Mouse (Mus musculus) liver, embryonic 15.5 days (tissue): ENCODE measurements around the gene Tmem245. TPM values are rescaled to one million over a fixed set of nuclear protein-coding genes. Genes with fewer than 3 reads are reported as not detected.

Experiments used
- ATAC-seq: fragments of 200-750 bp; cut with Nextera tagmentation; 2 replicates; pipeline ENCODE4 v1.8.0; 2017; ENCODE audit warnings: moderate number of reproducible peaks, mild to moderate bottlenecking, moderate library complexity; ENCODE audit not compliant: insufficient read depth
- H3K27ac ChIP-seq: fragments of 300-500 bp; sonication (generic); replicated peaks from 2 replicates; pipeline ENCODE4 v1.5.1; 2015; ENCODE audit warnings: mild to moderate bottlenecking, inconsistent platforms
- H3K27me3 ChIP-seq: fragments of 300-500 bp; sonication (generic); 2 replicates; pipeline ENCODE4 v1.6.1; 2015; ENCODE audit warnings: mild to moderate bottlenecking, inconsistent platforms
- H3K36me3 ChIP-seq: fragments of 300-500 bp; sonication (generic); replicated peaks from 2 replicates; pipeline ENCODE4 v1.6.1; 2015; ENCODE audit warnings: moderate library complexity, mild to moderate bottlenecking, inconsistent platforms
- H3K4me1 ChIP-seq: fragments of 300-500 bp; sonication (generic); replicated peaks from 2 replicates; pipeline ENCODE4 v1.6.1; 2015; ENCODE audit warnings: inconsistent platforms
- H3K4me2 ChIP-seq: fragments of 300-500 bp; sonication (generic); 2 replicates; pipeline ENCODE4 v1.6.1; 2015; ENCODE audit warnings: moderate library complexity, mild to moderate bottlenecking, inconsistent platforms
- H3K4me3 ChIP-seq: fragments of 300-500 bp; sonication (generic); replicated peaks from 2 replicates; pipeline ENCODE4 v1.5.1; 2015; ENCODE audit warnings: mild to moderate bottlenecking, inconsistent platforms
- H3K9ac ChIP-seq: fragments of 300-500 bp; sonication (generic); 2 replicates; pipeline ENCODE4 v1.6.1; 2015; ENCODE audit warnings: moderate library complexity, mild to moderate bottlenecking, inconsistent platforms
- H3K9me3 ChIP-seq: fragments of 300-500 bp; sonication (generic); replicated peaks from 2 replicates; pipeline ENCODE4 v1.6.1; 2016; ENCODE audit warnings: inconsistent platforms
- WGBS: fragments of 180-500 bp; shearing (Covaris S2); methylation state at CpG from one replicate; pipeline ENCODE4 v1.1.7; 2015; ENCODE audit warnings: mixed read lengths; ENCODE audit not compliant: insufficient replicate concordance; 5-methylcytosine and 5-hydroxymethylcytosine counted together
- polyA plus RNA-seq: library from polyadenylated mRNA; unstranded; fragments of >200 nt; fragmentation: Nextera tagmentation; extraction: Ambion mirVana; gene quantifications from 2 replicates; pipeline ENCODE4 v1.2.1, GENCODE M21; 2015

Gene Tmem245
- polyA plus RNA-seq, 1 experiment from 2014 or later = 3.1 TPM

- Histone ChIP-seq H3K4me3 (no peak overlapping the region), H3K9ac (no peak overlapping the region), H3K9me3 (no peaks in the 10 kb centered on the region), H3K36me3 (peaks cover 21% of the 10 kb centered on the region), H3K4me1 (no peaks in the 10 kb centered on the region; the same call in 1 of the 2 replicates), H3K27ac (no peak overlapping the region), H3K4me2 (no peak overlapping the region), H3K27me3 (no peaks in the 10 kb centered on the region)
- 67% methylated on average over 2 of the region's 2 CpGs for WGBS
- ATAC-seq = no peak
Observed at GRCm38 (mm10) chr4:56843963-56844362, 103.3 kb downstream of the Tmem245 start.

GRCm38 (mm10) chr4:56842501-56842900 lies 104.7 kb downstream of the Tmem245 start:
- 63% methylated on average over 7 of the region's 7 CpGs for WGBS
- ATAC-seq = no peak
- Histone ChIP-seq H3K9me3 (no peaks in the 10 kb centered on the region), H3K36me3 (peaks cover 21% of the 10 kb centered on the region), H3K4me1 (no peaks in the 10 kb centered on the region; the same call in 1 of the 2 replicates), H3K27me3 (no peaks in the 10 kb centered on the region), H3K4me3 (no peak overlapping the region), H3K27ac (no peak overlapping the region), H3K9ac (no peak overlapping the region), H3K4me2 (no peak overlapping the region)

- no peak overlapping the region for H3K9ac ChIP-seq
- 62% methylated on average over 3 of the region's 3 CpGs for WGBS
- ATAC-seq = no peak
- H3K4me3 ChIP-seq = no peak overlapping the region
- H3K27ac ChIP-seq = no peak overlapping the region
- no peaks in the 10 kb centered on the region for H3K9me3 ChIP-seq
- no peak overlapping the region for H3K4me2 ChIP-seq
- H3K27me3 ChIP-seq = no peaks in the 10 kb centered on the region
- no peaks in the 10 kb centered on the region; the same call in 1 of the 2 replicates for H3K4me1 ChIP-seq
- H3K36me3 ChIP-seq = peaks cover 22% of the 10 kb centered on the region
Observed at GRCm38 (mm10) chr4:56840297-56840696, 106.9 kb downstream of the Tmem245 start.

GRCm38 (mm10) chr4:56837661-56838060 lies 109.6 kb downstream of the Tmem245 start:
- ATAC-seq = no peak
- Histone ChIP-seq H3K4me3 (no peak overlapping the region), H3K4me2 (no peak overlapping the region), H3K9me3 (no peaks in the 10 kb centered on the region), H3K27ac (no peak overlapping the region), H3K27me3 (no peaks in the 10 kb centered on the region), H3K9ac (no peak overlapping the region), H3K36me3 (peaks cover 15% of the 10 kb centered on the region), H3K4me1 (no peaks in the 10 kb centered on the region)
- 79% methylated on average over 6 of the region's 6 CpGs for WGBS

GRCm38 (mm10) chr4:56831998-56832397 lies 115.2 kb downstream of the Tmem245 start:
- no peaks in the 10 kb centered on the region for H3K27me3 ChIP-seq
- no peak overlapping the region for H3K27ac ChIP-seq
- no peak for ATAC-seq
- H3K4me2 ChIP-seq = no peak overlapping the region
- no peaks in the 10 kb centered on the region for H3K9me3 ChIP-seq
- H3K4me3 ChIP-seq = no peak overlapping the region
- H3K36me3 ChIP-seq = peaks cover 17% of the 10 kb centered on the region
- no peak overlapping the region for H3K9ac ChIP-seq
- 0 out of 2 replicates have a peak, but pooled peaks cover 5% of the 10 kb centered on the region for H3K4me1 ChIP-seq
- WGBS = 76% methylated on average over 7 of the region's 7 CpGs

- Histone ChIP-seq H3K27ac (no peak overlapping the region), H3K27me3 (no peaks in the 10 kb centered on the region), H3K36me3 (peaks cover 18% of the 10 kb centered on the region), H3K9ac (no peak overlapping the region), H3K4me1 (0 out of 2 replicates have a peak, but pooled peaks cover 5% of the 10 kb centered on the region), H3K4me3 (no peak overlapping the region), H3K9me3 (no peaks in the 10 kb centered on the region), H3K4me2 (peak overlapping the region; percentile 7; the same call in 1 of the 2 replicates)
- 0 out of 2 replicates have a peak, but pooled peaks have one; percentile 28 for ATAC-seq
- 42% methylated on average over 13 of the region's 13 CpGs for WGBS
Observed at GRCm38 (mm10) chr4:56831013-56831609, 116.1 kb downstream of the Tmem245 start.

- Histone ChIP-seq H3K9ac (no peak overlapping the region), H3K27ac (no peak overlapping the region), H3K4me3 (no peak overlapping the region), H3K9me3 (no peaks in the 10 kb centered on the region), H3K36me3 (peaks cover 10% of the 10 kb centered on the region), H3K27me3 (no peaks in the 10 kb centered on the region), H3K4me1 (0 out of 2 replicates have a peak, but pooled peaks cover 5% of the 10 kb centered on the region), H3K4me2 (no peak overlapping the region)
- 75% methylated on average over 7 of the region's 7 CpGs for WGBS
- ATAC-seq = no peak
Observed at GRCm38 (mm10) chr4:56829511-56829921, 117.7 kb downstream of the Tmem245 start.

GRCm38 (mm10) chr4:56828932-56829331 lies 118.3 kb downstream of the Tmem245 start:
- no peak overlapping the region for H3K4me3 ChIP-seq
- H3K27ac ChIP-seq = no peak overlapping the region
- no peak for ATAC-seq
- H3K27me3 ChIP-seq = no peaks in the 10 kb centered on the region
- no peak overlapping the region for H3K4me2 ChIP-seq
- H3K9ac ChIP-seq = no peak overlapping the region
- 0 out of 2 replicates have a peak, but pooled peaks cover 5% of the 10 kb centered on the region for H3K4me1 ChIP-seq
- WGBS = 79% methylated on average over 3 of the region's 3 CpGs
- H3K36me3 ChIP-seq = peaks cover 10% of the 10 kb centered on the region; the same call in 1 of the 2 replicates
- no peaks in the 10 kb centered on the region for H3K9me3 ChIP-seq

GRCm38 (mm10) chr4:56824231-56824630 lies 123.0 kb downstream of the Tmem245 start:
- H3K27ac ChIP-seq = no peak overlapping the region
- no peaks in the 10 kb centered on the region for H3K27me3 ChIP-seq
- no peak overlapping the region for H3K4me3 ChIP-seq
- H3K4me2 ChIP-seq = no peak overlapping the region
- H3K9ac ChIP-seq = no peak overlapping the region
- H3K4me1 ChIP-seq = no peaks in the 10 kb centered on the region
- 0 out of 2 replicates have a peak, but pooled peaks cover 10% of the 10 kb centered on the region for H3K36me3 ChIP-seq
- no peak for ATAC-seq
- WGBS = 74% methylated on average over 9 of the region's 9 CpGs
- H3K9me3 ChIP-seq = no peaks in the 10 kb centered on the region

GRCm38 (mm10) chr4:56820017-56820550 lies 127.2 kb downstream of the Tmem245 start:
- no peak for ATAC-seq
- no peaks in the 10 kb centered on the region for H3K27me3 ChIP-seq
- no peaks in the 10 kb centered on the region for H3K9me3 ChIP-seq

More at GRCm38 (mm10) chr4:56820017-56820550, 127.2 kb downstream of the Tmem245 start:
- no peak overlapping the region for H3K4me3 ChIP-seq
- no peak overlapping the region for H3K4me2 ChIP-seq
- no peaks in the 10 kb centered on the region for H3K4me1 ChIP-seq
- no peak overlapping the region for H3K9ac ChIP-seq
- no peak overlapping the region for H3K27ac ChIP-seq
- H3K36me3 ChIP-seq = no peaks in the 10 kb centered on the region
